Mouse (Mus musculus) CH12.LX (cell line): ENCODE measurements around the gene Pnmal1. TPM values are rescaled to one million over a fixed set of nuclear protein-coding genes. Genes with fewer than 3 reads are reported as not detected.
A peak's percentile ranks its signal among the peaks of the same experiment; 100 is the strongest.

Experiments
- DNase-seq: peaks from one replicate; pipeline ENCODE4 v3.0.0-alpha.2; 2013; ENCODE audit errors: extremely low read depth
- H3K27ac ChIP-seq: 2 replicates; pipeline ENCODE4 v1.5.1; 2012; ENCODE audit warnings: low read depth, mild to moderate bottlenecking, control low read depth, moderate library complexity; ENCODE audit not compliant: insufficient read depth
- H3K27me3 ChIP-seq: replicated peaks from 2 replicates; pipeline ENCODE3; 2012; ENCODE audit warnings: inconsistent platforms
- H3K36me3 ChIP-seq, 2 experiments: replicated peaks in 1 of 2; 2 replicates each; pipeline versions ENCODE3 to v1.6.1; 2012; ENCODE audit warnings: inconsistent platforms in 1 of 2, low read length in 1 of 2, mild to moderate bottlenecking in 1 of 2, mixed read lengths in 1 of 2, moderate library complexity in 1 of 2; ENCODE audit not compliant: control insufficient read depth in 1 of 2, insufficient read depth in 1 of 2
- H3K4me1 ChIP-seq, 2 experiments: 2 replicates each; pipeline ENCODE4 v1.6.1; 2012; ENCODE audit warnings: inconsistent platforms in 1 of 2, moderate library complexity in 1 of 2; ENCODE audit not compliant: insufficient read depth in 2 of 2, control insufficient read depth in 1 of 2
- H3K4me2 ChIP-seq: 2 replicates; pipeline ENCODE4 v1.6.1; 2012; ENCODE audit warnings: low read depth, mild to moderate bottlenecking, control low read depth; ENCODE audit not compliant: poor library complexity, insufficient read depth, severe bottlenecking
- H3K4me3 ChIP-seq, 3 experiments: fragments of 150-350 bp in 1 of 3; sonication (generic) in 1 of 3; replicated peaks in 1 of 3; 2 replicates each; pipeline versions ENCODE3 to v1.5.1; 2011 to 2012; ENCODE audit warnings: low read depth in 2 of 3, low read length in 2 of 3, mild to moderate bottlenecking in 2 of 3, moderate library complexity in 2 of 3, control low read depth in 1 of 3, improper control_type of control experiment in 1 of 3, inconsistent platforms in 1 of 3, mixed read lengths in 1 of 3; ENCODE audit not compliant: poor library complexity in 1 of 3
- H3K79me2 ChIP-seq: replicated peaks from 2 replicates; pipeline ENCODE4 v1.6.1; 2012; ENCODE audit warnings: mild to moderate bottlenecking, moderate library complexity; ENCODE audit not compliant: control insufficient read depth, poor library complexity, insufficient read depth, severe bottlenecking; ENCODE audit errors: extremely low read depth
- H3K9ac ChIP-seq: 2 replicates; pipeline ENCODE4 v1.6.1; 2012; ENCODE audit warnings: low read depth, mild to moderate bottlenecking, control low read depth, moderate library complexity; ENCODE audit not compliant: insufficient read depth
- H3K9me3 ChIP-seq: replicated peaks from 2 replicates; pipeline ENCODE3; 2012; ENCODE audit warnings: low read length, inconsistent platforms, mixed read lengths
- BHLHE40 ChIP-seq: IDR thresholded peaks from 2 replicates; pipeline ENCODE4 v1.6.1; 2011; ENCODE audit warnings: mild to moderate bottlenecking, low read depth, low read length, improper control_type of control experiment
- CTCF ChIP-seq, 2 experiments: IDR thresholded peaks in 1 of 2; conservative IDR thresholded peaks in 1 of 2; 2 replicates each; pipeline ENCODE4 v1.5.1; 2011 to 2012; ENCODE audit warnings: low read depth in 2 of 2, low read length in 2 of 2, improper control_type of control experiment in 1 of 2, inconsistent platforms in 1 of 2, mild to moderate bottlenecking in 1 of 2, moderate library complexity in 1 of 2
- EP300 ChIP-seq: IDR thresholded peaks from 2 replicates; pipeline ENCODE4 v1.6.1; 2011; ENCODE audit warnings: low read length, improper control_type of control experiment
- IRF4 ChIP-seq: IDR thresholded peaks from 2 replicates; pipeline ENCODE4 v1.6.1; 2014; ENCODE audit warnings: low read depth, mild to moderate bottlenecking, inconsistent platforms, low read length, improper control_type of control experiment
- KAT2A ChIP-seq: IDR thresholded peaks from 2 replicates; pipeline ENCODE4 v1.6.1; 2012; ENCODE audit warnings: low read length, improper control_type of control experiment, inconsistent platforms; ENCODE audit not compliant: insufficient replicate concordance
- MAFK ChIP-seq: IDR thresholded peaks from 2 replicates; pipeline ENCODE4 v1.6.1; 2011; ENCODE audit warnings: low read length, improper control_type of control experiment; ENCODE audit not compliant: insufficient replicate concordance
- MEF2A ChIP-seq: IDR thresholded peaks from 2 replicates; pipeline ENCODE4 v1.6.1; 2014; ENCODE audit warnings: low read depth, mild to moderate bottlenecking, inconsistent platforms, low read length, improper control_type of control experiment, borderline replicate concordance
- MXI1 ChIP-seq: IDR thresholded peaks from 2 replicates; pipeline ENCODE4 v1.6.1; 2011; ENCODE audit warnings: mild to moderate bottlenecking, low read depth, low read length, improper control_type of control experiment
- MYC ChIP-seq: IDR thresholded peaks from 2 replicates; pipeline ENCODE4 v1.6.1; 2011; ENCODE audit warnings: low read depth, mild to moderate bottlenecking, improper control_type of control experiment, low read length
- NELFE ChIP-seq: IDR thresholded peaks from 2 replicates; pipeline ENCODE4 v1.6.1; 2011; ENCODE audit warnings: low read depth, low read length, improper control_type of control experiment
- NRF1 ChIP-seq: IDR thresholded peaks from 2 replicates; pipeline ENCODE4 v1.6.1; 2014; ENCODE audit warnings: low read depth, mild to moderate bottlenecking, inconsistent platforms, low read length, improper control_type of control experiment, moderate library complexity
- PAX5 ChIP-seq: IDR thresholded peaks from 2 replicates; pipeline ENCODE4 v1.6.1; 2012; ENCODE audit warnings: low read length, inconsistent platforms, mixed read lengths
- POLR2A ChIP-seq: IDR thresholded peaks from 2 replicates; pipeline ENCODE4 v1.6.1; 2011; ENCODE audit warnings: low read depth, mild to moderate bottlenecking, improper control_type of control experiment, low read length
- RAD21 ChIP-seq: IDR thresholded peaks from 2 replicates; pipeline ENCODE4 v1.6.1; 2011; ENCODE audit warnings: low read depth, mild to moderate bottlenecking, low read length, improper control_type of control experiment, moderate library complexity
- RCOR1 ChIP-seq: conservative IDR thresholded peaks from 2 replicates; pipeline ENCODE4 v1.6.1; 2012; ENCODE audit warnings: low read depth, mild to moderate bottlenecking, inconsistent platforms, low read length, improper control_type of control experiment
- SMC3 ChIP-seq: IDR thresholded peaks from 2 replicates; pipeline ENCODE4 v1.6.1; 2011; ENCODE audit warnings: low read depth, low read length, improper control_type of control experiment
- TCF12 ChIP-seq: IDR thresholded peaks from 2 replicates; pipeline ENCODE4 v1.6.1; 2014; ENCODE audit warnings: low read depth, mild to moderate bottlenecking, inconsistent platforms, low read length, improper control_type of control experiment
- ZC3H11A ChIP-seq: IDR thresholded peaks from 2 replicates; pipeline ENCODE4 v1.6.1; 2012; ENCODE audit warnings: low read depth, mild to moderate bottlenecking, inconsistent platforms, low read length, improper control_type of control experiment
- ZNF384 ChIP-seq: IDR thresholded peaks from 2 replicates; pipeline ENCODE4 v1.6.1; 2012; ENCODE audit warnings: low read depth, low read length, improper control_type of control experiment, inconsistent platforms
- dilution Hi-C: fragments of 300-500 bp; cut with MboI; formaldehyde crosslinking; loops from 2 replicates; pipeline ENCODE4 v1.14.3; 2020; ENCODE audit warnings: low sequenced_read_pairs; ENCODE audit not compliant: extremely low pct_unique_long_range_greater_than_20kb, extremely low pct_ligation_motif_present
- in situ Hi-C: fragments of 300-500 bp; cut with MboI; formaldehyde crosslinking; loops from 3 replicates; pipeline ENCODE4 v1.14.3; 2019; ENCODE audit warnings: low sequenced_read_pairs, low pct_ligation_motif_present, low pct_unique_long_range_greater_than_20kb, mixed read lengths
- polyA plus RNA-seq: library from polyadenylated mRNA; unstranded; fragments of >175 nt; gene quantifications from 2 replicates; pipeline ENCODE4 v1.2.1, GENCODE M21; 2012; ENCODE audit warnings: low read depth; ENCODE audit not compliant: insufficient read length
- total RNA-seq, 2 experiments: library from RNA; depleted of rRNA; stranded (reverse); fragments of 300-350 nt in 1 of 2; fragments of >200 nt in 1 of 2; gene quantifications; 2 replicates each; pipeline ENCODE4 v1.2.3; 2012 to 2014

The Pnmal1 gene
- total and polyA plus RNA-seq, 3 experiments = 0.07 to 0.13 TPM; not detected in 1

GRCm38 (mm10) chr7:17002375-17003195, 43.1 kb downstream of the Pnmal1 start:
- Histone ChIP-seq H3K9ac (no peak overlapping the region), H3K79me2 (no peaks in the 10 kb centered on the region), H3K27ac (no peak overlapping the region), H3K4me2 (no peak overlapping the region)
- in situ Hi-C loops = loop anchor here (5.0 kb wide), 1 partner anchor 65 kb away; no protein-coding TSS in a partner anchor
- peak; percentile 74 for DNase-seq
- TF ChIP-seq IRF4 (peak; percentile 8; the same call in 1 of the 2 replicates), TCF12 (0 out of 2 replicates have a peak, but pooled peaks have one; percentile 10), BHLHE40 (0 out of 2 replicates have a peak, but pooled peaks have one; percentile 2), CTCF (conservative IDR thresholded peaks at IDR 0.05 in 1 of 2, IDR thresholded peaks at IDR 0.05 in 1 of 2; ENCODE audit: low read depth in 2 of 2, low read length in 2 of 2) (peak; percentile 71 to 82), ZC3H11A (0 out of 2 replicates have a peak, but pooled peaks have one; percentile 6), POLR2A (peak; percentile 30; the same call in 1 of the 2 replicates), EP300 (no peak), MYC (no peak), ZNF384 (no peak), NELFE (peak; percentile 61), MXI1 (no peak), MEF2A (0 out of 2 replicates have a peak, but pooled peaks have one; percentile 11), KAT2A (0 out of 2 replicates have a peak, but pooled peaks have one; percentile 35), RAD21 (peak; percentile 68), PAX5 (no peak), SMC3 (peak; percentile 53)
- TF ChIP-seq, all 38 proteins: peak for 11
- no peak overlapping the region for H3K4me3 ChIP-seq
- peaks cover 0 to 12% of the 10 kb centered on the region in 2 experiments; a peak in 1 of 4 replicates for H3K4me1 ChIP-seq
- no peaks in the 10 kb centered on the region for H3K27me3 ChIP-seq
- dilution Hi-C loops = no loop called here
- H3K9me3 ChIP-seq = no peaks in the 10 kb centered on the region
- H3K36me3 ChIP-seq = peaks cover 43 to 73% of the 10 kb centered on the region in 2 experiments

GRCm38 (mm10) chr7:17003230-17003960, 43.9 kb downstream of the Pnmal1 start:
- H3K27me3 ChIP-seq = no peaks in the 10 kb centered on the region
- H3K4me2 ChIP-seq = no peak overlapping the region
- no peaks in the 10 kb centered on the region for H3K9me3 ChIP-seq
- dilution Hi-C loops (no loop called here), in situ Hi-C loops (loop anchor here (5.0 kb wide), 1 partner anchor 64 kb away; no protein-coding TSS in a partner anchor)
- TF ChIP-seq NRF1 (no peak), MXI1 (no peak), POLR2A (no peak), KAT2A (no peak), SMC3 (no peak), BHLHE40 (no peak), MAFK (no peak), NELFE (no peak), RCOR1 (no peak), MEF2A (no peak)
- H3K36me3 ChIP-seq = peaks cover 51 to 81% of the 10 kb centered on the region in 2 experiments
- no peaks in the 10 kb centered on the region for H3K79me2 ChIP-seq
- no peak overlapping the region for H3K4me3 ChIP-seq
- H3K27ac ChIP-seq = no peak overlapping the region
- peaks cover 0 to 12% of the 10 kb centered on the region in 2 experiments; a peak in 1 of 4 replicates for H3K4me1 ChIP-seq
- no peak overlapping the region for H3K9ac ChIP-seq
- DNase-seq = no peak
